Mouse (Mus musculus): ENCODE results near the gene Capn10.
A peak's percentile ranks its signal among the peaks of the same experiment; 100 is the strongest.
"Not testable (repeated sequence)": the region's sequence is repeated elsewhere in the genome, so short reads cannot be mapped to it uniquely, and the experiment has no call there.

Gene Capn10

DNA sequence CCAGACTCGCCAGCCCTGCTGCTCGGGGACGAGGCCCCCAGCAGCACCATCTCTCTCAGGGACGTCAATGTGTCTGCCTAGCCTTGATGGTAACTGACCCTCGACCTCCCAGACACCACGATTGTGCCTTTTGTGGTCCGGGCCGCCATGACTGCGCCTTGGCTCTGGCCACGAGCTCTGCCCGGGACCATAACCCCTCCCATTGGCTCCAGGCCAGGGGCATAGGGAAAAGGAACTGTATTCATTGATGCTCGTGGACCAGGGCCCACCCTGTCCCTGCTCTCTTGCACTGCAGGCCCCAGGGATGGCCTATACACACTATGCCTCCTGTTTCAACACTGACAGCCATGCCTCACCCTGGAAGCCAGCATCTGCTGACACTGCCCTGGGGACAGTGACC, 14.4 kb upstream of the Capn10 start:
- DNase-seq (ENCODE audit: low spot score): no peak

GRCm38 (mm10) chr1:92920474-92921200, 13.5 kb upstream of the Capn10 start:
- no peak for DNase-seq (ENCODE audit: low spot score)

- no peak for DNase-seq (ENCODE audit: low spot score)
These were observed 12.7 kb upstream of the Capn10 start for GRCm38 (mm10) chr1:92921496-92921895.

GRCm38 (mm10) chr1:92930171-92930706, 3.9 kb upstream of the Capn10 start:
- no peak for DNase-seq (ENCODE audit: low spot score)

- DNase-seq (ENCODE audit: low spot score): no peak
These were observed 565 bp upstream of the Capn10 start for GRCm38 (mm10) chr1:92933611-92934010.

- no peak for DNase-seq (ENCODE audit: low spot score)
These were observed 1.1 kb downstream of the Capn10 start for GRCm38 (mm10) chr1:92935054-92935962.

DNA sequence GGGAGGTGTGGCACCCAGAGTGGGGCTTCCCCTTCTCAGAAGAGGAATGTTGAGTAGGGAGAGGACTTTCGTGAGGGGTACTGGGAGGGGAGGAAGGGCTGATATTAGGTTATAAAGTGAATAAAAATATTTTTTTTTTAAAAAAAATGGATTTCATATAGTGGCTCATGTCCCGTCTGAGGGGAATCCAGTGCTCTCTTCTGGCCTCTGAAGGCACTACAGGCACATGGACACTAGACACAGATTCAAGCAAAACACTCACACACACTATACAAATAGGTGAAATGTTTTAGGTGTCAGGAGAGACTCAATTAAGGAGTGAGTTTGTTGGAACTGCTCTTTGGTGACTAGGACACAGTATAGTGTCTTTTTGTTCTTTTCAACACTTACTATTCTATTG, 1.8 kb downstream of the Capn10 start:
- no peak for DNase-seq (ENCODE audit: low spot score)

DNA sequence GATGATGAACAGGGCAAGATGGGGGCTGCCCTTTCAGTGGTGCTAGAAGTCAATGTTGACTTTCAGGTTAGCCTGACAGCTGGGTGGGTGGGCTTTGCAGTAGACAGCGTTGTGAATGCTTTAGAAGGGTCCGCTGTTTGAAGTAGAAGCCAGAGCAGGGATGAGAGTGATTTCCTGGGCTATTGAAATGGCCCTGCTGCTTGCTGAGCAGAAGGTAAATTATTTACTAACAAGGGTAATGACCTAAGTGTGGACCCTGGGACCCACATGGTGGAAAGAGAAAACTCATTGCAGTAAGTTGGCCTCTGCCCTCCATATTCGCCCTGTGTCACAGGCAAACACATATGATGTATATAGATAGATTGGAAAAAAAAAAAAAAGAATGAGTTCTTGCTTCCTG, 2.3 kb downstream of the Capn10 start:
- no peak for DNase-seq (ENCODE audit: low spot score)

DNA sequence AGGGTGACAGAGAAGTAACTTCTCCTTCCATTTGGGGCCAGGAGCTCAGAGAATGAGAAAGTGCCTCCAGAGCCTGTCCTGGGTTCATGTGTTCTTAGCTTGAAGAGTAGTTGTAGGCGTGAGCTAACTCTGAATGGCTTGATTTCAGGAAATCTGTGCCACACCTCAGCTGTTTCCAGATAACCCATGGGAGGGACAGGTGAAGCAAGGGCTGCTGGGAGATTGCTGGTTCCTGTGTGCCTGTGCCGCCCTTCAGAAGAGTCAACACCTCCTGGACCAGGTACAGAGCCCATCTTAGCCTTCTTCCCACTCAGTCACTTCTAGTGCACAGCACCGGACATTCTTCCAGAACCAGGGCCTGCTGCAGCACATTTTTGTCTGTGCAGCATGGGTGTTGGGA, 3.6 kb downstream of the Capn10 start:
- no peak for DNase-seq (ENCODE audit: low spot score)

GRCm38 (mm10) chr1:92939746-92940145, 5.6 kb downstream of the Capn10 start:
- DNase-seq (ENCODE audit: low spot score): no peak

DNA sequence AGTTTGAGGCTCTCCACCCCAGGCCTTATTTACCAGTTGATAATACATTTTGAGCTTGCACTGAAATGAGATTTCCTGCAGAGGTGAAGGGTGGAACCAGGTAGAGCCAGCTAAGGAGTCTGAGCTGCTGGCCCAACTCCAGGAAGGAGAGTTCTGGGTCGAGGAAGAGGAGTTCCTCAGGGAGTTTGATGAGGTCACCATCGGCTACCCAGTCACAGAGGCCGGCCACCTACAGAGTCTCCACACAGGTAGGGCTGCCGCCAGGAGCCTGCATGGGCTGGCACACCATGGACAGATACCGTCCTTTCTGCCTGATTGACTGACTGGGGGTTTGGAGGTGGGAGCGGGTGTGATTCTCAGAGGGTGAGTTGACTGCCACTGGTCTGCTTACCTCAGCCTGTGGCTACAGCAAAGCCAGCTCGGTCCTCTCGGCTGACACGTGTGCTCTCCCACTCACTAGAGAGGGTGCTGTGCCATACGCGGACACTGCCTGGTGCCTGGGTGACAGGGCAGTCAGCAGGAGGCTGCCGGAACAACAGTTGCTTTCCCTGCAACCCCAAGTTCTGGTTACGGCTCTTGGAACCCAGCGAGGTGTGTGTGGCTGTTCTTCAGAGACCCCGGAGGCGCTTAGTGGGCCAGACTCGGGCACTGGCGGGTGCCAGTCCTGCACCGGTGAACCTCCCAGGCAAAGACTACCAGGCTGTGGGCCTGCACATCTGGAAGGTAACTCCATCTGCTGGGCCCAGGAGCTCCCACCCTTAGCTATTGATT, 9.2 kb downstream of the Capn10 start:
- DNase-seq (ENCODE audit: low spot score): no peak

GRCm38 (mm10) chr1:92947966-92948365, 13.8 kb downstream of the Capn10 start:
- DNase-seq (ENCODE audit: low spot score): no peak

DNA sequence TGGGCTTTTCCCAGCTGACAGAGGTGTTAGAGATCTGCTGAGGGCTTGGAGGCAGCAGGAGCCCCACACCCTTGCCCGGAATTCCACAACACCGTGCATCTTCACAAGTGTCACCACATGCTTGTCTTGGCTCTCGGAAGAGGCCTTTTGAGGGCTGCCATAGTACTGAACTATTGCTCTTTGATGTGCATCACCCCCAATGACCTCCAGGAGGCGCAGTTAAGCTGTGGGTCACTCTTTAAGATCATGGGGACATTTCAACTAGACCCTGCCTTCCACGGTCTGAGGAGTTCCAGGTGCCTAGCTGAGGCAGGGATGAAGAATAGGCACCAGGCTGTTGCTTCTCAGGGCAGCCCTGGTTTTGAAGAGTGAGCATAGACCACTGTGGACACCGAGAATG, 15.2 kb downstream of the Capn10 start:
- no peak for DNase-seq (ENCODE audit: low spot score)

DNA sequence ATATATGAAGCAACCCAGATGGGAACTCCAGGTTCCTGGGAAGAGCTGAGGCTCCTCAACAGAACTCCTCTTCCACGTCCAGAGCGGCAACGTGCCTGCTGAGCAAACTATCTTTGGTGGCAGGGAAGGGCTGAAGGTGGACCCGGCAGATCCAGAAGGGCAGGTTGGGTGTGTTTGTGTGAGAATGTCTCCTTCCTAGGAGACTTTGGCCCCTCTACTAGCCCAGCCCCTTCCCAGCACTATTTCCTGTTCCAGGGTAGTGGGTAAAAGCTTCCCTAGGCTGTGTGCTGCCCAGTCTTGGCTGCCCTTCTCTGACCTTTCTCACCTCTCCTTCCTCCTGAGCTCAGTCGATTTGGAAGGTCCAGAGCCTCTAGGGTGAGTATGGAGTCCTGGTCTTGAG, 16.4 kb downstream of the Capn10 start, which contains the start of gene Gpr35:
TSS of gene Gpr35 (plus strand) at position 259 of the 400 bp plus-strand sequence.
- no peak for DNase-seq (ENCODE audit: low spot score)

DNA sequence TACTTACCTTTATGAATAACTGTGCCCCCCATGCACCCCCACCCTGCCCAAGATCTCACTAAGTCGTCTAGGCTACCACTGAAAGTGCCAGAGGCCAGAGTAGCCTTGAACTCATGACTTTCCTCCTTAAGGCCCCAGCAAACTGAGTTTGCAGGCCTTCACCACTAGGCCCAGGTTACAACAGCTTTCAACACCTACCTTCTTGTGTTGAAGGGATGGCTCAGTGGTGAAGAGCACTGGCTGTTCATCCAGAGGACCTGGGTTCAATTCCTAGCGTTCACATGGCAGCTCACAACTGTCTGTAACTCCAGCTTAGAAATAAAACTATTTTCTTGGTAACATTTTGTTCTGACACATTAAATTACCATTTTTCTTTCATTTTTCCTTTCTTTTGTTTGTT, 19.5 kb downstream of the Capn10 start:
- no peak for DNase-seq (ENCODE audit: low spot score)

GRCm38 (mm10) chr1:92956571-92957335, 22.6 kb downstream of the Capn10 start:
- DNase-seq (ENCODE audit: low spot score): peak; percentile 69

GRCm38 (mm10) chr1:92958999-92959398, 24.8 kb downstream of the Capn10 start:
- DNase-seq (ENCODE audit: low spot score): no peak

DNA sequence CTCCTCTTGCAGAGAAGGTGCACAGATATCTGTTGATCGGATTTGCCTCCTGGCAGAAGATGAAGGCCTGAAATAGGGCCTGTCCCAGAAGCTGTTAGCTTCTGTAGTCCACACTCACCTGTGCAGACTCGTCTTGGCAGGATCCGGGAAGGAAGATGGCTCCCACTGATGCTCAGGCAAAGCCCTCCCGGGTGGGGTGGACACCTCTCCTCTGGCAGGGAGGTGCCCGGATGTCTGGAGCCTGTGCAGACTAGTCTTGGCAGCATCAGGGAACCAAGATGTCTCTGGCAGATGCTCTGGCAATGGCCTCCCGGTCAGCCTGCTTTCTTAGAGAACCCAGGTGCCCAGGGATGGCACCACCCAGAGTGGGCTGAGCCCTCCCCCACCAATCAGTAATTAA, 36.6 kb downstream of the Capn10 start:
- not testable (repeated sequence) for DNase-seq (ENCODE audit: low spot score)

DNA sequence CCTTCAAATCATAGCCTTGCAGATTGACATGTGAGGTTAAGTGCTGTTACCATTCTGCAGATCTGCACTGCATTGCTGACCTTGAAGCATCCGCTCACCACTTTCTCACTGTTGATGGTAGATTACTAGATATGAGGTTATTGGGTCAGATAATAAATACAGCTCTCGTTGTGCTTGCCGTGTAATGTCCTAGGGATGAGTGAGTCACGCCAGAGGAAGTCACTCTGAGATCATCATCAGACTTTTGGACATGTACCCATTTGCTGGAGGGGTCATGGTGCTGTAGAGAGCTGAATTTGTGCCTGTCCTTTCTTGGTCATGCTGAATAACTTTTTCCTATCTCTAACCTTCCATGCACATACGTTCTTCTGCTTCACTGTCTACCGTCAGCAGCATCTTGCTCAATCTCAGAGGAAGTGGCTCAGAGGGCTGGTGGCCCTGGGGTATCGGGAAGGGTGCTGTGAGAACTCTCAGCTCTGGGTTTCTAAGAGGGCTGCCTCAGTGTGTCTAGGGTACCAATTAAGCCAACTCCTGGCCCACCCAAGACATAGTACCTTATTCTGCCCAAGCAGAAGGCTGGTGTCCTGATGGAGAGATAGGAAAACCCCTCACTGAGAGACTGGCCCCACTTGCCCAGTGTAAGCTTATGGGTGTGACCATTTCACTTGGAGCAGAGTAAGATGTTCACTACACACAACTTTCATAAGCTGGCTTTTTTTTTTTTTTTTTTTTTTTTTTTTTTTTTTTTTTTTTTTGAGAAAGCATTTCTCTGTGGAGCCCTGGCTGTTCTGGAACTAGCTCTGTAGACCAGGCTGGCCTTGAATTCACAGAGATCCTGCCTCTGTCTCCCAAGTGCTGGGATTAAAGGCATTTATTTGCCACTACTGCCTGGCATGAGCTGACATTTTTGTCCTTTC, 38.0 kb downstream of the Capn10 start:
- DNase-seq (ENCODE audit: low spot score): no peak

- DNase-seq (ENCODE audit: low spot score): peak; percentile 60
These were observed 38.7 kb downstream of the Capn10 start for GRCm38 (mm10) chr1:92972854-92973253.

Data from lung, postnatal 25 days (tissue).